Mouse (Mus musculus) small intestine, adult 10 weeks (tissue): ENCODE measurements around the gene Kpna7. TPM values are rescaled to one million over a fixed set of nuclear protein-coding genes. Genes with fewer than 3 reads are reported as not detected.

Experiments used
- polyA plus RNA-seq: library from polyadenylated mRNA; stranded (reverse); fragments of 350-450 nt; fragmentation: Illumina TruSeq; extraction: RNeasy Lipid Tissue Mini Kit (QIAGEN cat#74804); gene quantifications from one replicate; pipeline ENCODE4 v1.2.3, GENCODE M21; 2014; ENCODE audit warnings: low replicate concordance

Kpna7 gene
- not detected for polyA plus RNA-seq

GRCm38 (mm10) chr5:145083632-145084451 lies at the start of gene Kpna7, which contains the start of gene Arpc1a:
Kpna7 (minus strand) TSS chr5:145084030.
Arpc1a (plus strand) TSS chr5:145083830.

GRCm38 (mm10) chr5:145114071-145114605 lies 30.3 kb upstream of the Kpna7 start, which contains the start of gene Arpc1b:
Arpc1b (plus strand) TSS chr5:145114215.

GRCm38 (mm10) chr5:145042690-145043089 lies 41.1 kb downstream of the Kpna7 start, which contains the start of gene 1700018F24Rik:
1700018F24Rik (plus strand) TSS chr5:145042990.

GRCm38 (mm10) chr5:145032391-145032790 lies 51.4 kb downstream of the Kpna7 start, which contains the start of gene Gm4871:
Gm4871 (minus strand) TSS chr5:145032754.

GRCm38 (mm10) chr5:144965639-144966351 lies 118.0 kb downstream of the Kpna7 start, which contains the start of gene Smurf1:
Smurf1 (minus strand) TSS chr5:144965847.

Other genes with a start within 250 kb of the Kpna7 start
- 5.8 TPM for gene Smurf1, start 118.2 kb downstream of the Kpna7 start, polyA plus RNA-seq
- gene Gm4871, start 51.3 kb downstream of the Kpna7 start, polyA plus RNA-seq, result not detected
- not detected for gene 1700018F24Rik, start 41.0 kb downstream of the Kpna7 start, polyA plus RNA-seq
- 17.5 TPM for gene Arpc1a, start 200 bp downstream of the Kpna7 start, polyA plus RNA-seq
- gene Arpc1b, start 30.2 kb upstream of the Kpna7 start, polyA plus RNA-seq, result 76.0 TPM
- 17.9 TPM for gene Pdap1, start 56.2 kb upstream of the Kpna7 start, polyA plus RNA-seq
- 258 TPM for gene Bud31, start 56.3 kb upstream of the Kpna7 start, polyA plus RNA-seq
- gene Ptcd1, start 83.1 kb upstream of the Kpna7 start, polyA plus RNA-seq, result 0.59 TPM
- gene Cpsf4, start 83.2 kb upstream of the Kpna7 start, polyA plus RNA-seq, result 2.2 TPM
- gene Atp5j2, start 108.0 kb upstream of the Kpna7 start, polyA plus RNA-seq, result 10.2 TPM
- gene Zkscan14, start 117.8 kb upstream of the Kpna7 start, polyA plus RNA-seq, result 2.5 TPM
- 6.4 TPM for gene Zkscan5, start 120.5 kb upstream of the Kpna7 start, polyA plus RNA-seq
- 89.0 TPM for gene Zfp655, start 147.7 kb upstream of the Kpna7 start, polyA plus RNA-seq
- gene Zscan25, start 196.5 kb upstream of the Kpna7 start, polyA plus RNA-seq, result not detected